Mouse (Mus musculus): ENCODE measurements around the gene Hoxd10. TPM values are rescaled to one million over a fixed set of nuclear protein-coding genes. Genes with fewer than 3 reads are reported as not detected.

Gene Hoxd10
- polyA plus RNA-seq, 1 experiment from 2014 or later, result 1.6 TPM

- Histone ChIP-seq H3K4me1 (replicated peaks; ENCODE audit: control insufficient read depth, insufficient read depth, low read length) (no peaks in the 10 kb centered on the region), H3K9me3 (ENCODE audit: control insufficient read depth) (no peaks in the 10 kb centered on the region), H3K4me3 (ENCODE audit: low read depth, low read length) (no peak overlapping the region), H3K27ac (ENCODE audit: low read depth, low read length) (no peak overlapping the region), H3K4me2 (replicated peaks; ENCODE audit: low read depth) (no peak overlapping the region), H3K9ac (ENCODE audit: low read depth, low read length) (no peak overlapping the region), H3K27me3 (replicated peaks; ENCODE audit: control insufficient read depth, insufficient read depth, low read length) (peaks cover 100% of the 10 kb centered on the region), H3K36me3 (ENCODE audit: control insufficient read depth, insufficient read depth) (no peaks in the 10 kb centered on the region)
- TF ChIP-seq CTCF (IDR thresholded peaks at IDR 0.05; ENCODE audit: low read depth), result no peak
- ATAC-seq, result no peak
- 23% methylated on average over 2 of the region's 2 CpGs for WGBS
Measured at GRCm38 (mm10) chr2:74677106-74677505, 14.6 kb upstream of the Hoxd10 start.

DNA sequence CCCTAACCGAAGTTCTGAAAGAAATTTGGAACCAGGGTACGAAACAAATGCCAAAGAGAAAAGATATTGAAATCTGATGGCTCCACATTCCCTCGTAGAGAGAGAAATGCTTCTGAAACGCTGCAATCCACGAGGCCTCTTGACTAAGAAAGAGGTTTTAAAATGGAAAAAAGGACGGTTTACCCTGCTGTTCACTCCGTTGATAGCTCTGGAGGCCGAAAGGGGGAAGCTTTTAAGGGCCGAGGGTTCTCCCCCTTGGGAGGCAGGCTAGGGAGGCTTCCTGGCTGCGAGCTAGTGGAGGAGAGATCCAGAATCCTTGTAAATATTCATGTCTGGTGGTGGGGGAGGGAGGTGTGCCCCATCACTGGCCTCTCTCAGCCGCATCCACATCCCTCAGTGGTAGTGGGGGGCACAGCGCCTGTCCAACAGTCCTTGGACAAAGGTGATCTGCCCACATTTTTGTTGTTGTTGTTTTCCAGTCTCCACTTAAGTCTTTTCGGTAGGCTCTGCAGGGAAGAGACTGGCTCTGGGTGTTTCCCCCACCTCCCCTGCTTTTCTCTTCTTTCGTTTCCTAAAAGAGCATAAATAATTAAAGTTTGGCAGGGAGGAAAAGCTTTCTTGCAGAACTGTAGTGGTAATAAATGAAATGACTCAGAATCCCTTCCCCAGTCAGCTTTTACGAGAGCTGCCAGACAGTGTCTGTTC, 12.7 kb upstream of the Hoxd10 start, which contains the start of gene Hoxd11:
Hoxd11 (plus strand) TSS at position 667 of the 705 bp plus-strand sequence.
- Histone ChIP-seq H3K9me3 (ENCODE audit: control insufficient read depth) (no peaks in the 10 kb centered on the region), H3K27me3 (replicated peaks; ENCODE audit: control insufficient read depth, insufficient read depth, low read length) (peaks cover 100% of the 10 kb centered on the region), H3K4me1 (replicated peaks; ENCODE audit: control insufficient read depth, insufficient read depth, low read length) (no peaks in the 10 kb centered on the region), H3K36me3 (ENCODE audit: control insufficient read depth, insufficient read depth) (no peaks in the 10 kb centered on the region), H3K9ac (ENCODE audit: low read depth, low read length) (no peak within 1 kb of the TSS), H3K4me2 (replicated peaks; ENCODE audit: low read depth) (no peak within 1 kb of the TSS; the same call in 1 of the 2 replicates), H3K27ac (ENCODE audit: low read depth, low read length) (no peak within 1 kb of the TSS), H3K4me3 (ENCODE audit: low read depth, low read length) (peak within 1 kb of the TSS; percentile 12; the same call in 1 of the 2 replicates)
- TF ChIP-seq CTCF (IDR thresholded peaks at IDR 0.05; ENCODE audit: low read depth), result no peak
- no peak for ATAC-seq
- WGBS, result 3% methylated on average over 15 of the region's 15 CpGs

DNA sequence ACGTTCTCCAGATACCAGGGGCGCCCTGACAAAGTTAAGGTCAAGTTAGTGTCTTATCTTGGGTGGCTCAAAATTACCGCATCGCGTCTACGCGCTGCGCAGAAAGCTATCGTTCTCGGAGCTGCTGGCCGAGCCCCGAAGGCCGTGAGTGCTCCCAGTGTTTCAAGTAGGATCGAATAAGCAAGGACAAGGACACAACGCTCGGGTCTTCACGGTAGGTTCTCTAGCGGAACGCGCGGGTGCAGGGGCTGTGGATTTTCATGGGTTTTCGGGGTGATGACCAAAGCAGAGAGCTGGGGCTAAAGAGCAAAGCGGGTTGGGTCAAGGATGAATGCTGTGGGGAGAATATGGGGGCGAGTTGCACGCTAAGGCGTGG, 12.1 kb upstream of the Hoxd10 start:
- no peak for TF ChIP-seq CTCF (IDR thresholded peaks at IDR 0.05; ENCODE audit: low read depth)
- peak overlapping the region; percentile 12; the same call in 1 of the 2 replicates for H3K4me3 ChIP-seq (ENCODE audit: low read depth, low read length)
- H3K9ac ChIP-seq (ENCODE audit: low read depth, low read length), result no peak overlapping the region
- no peak overlapping the region for H3K27ac ChIP-seq (ENCODE audit: low read depth, low read length)
- H3K4me2 ChIP-seq (replicated peaks; ENCODE audit: low read depth), result no peak overlapping the region
- no peak for ATAC-seq
- H3K4me1 ChIP-seq (replicated peaks; ENCODE audit: control insufficient read depth, insufficient read depth, low read length), result no peaks in the 10 kb centered on the region
- no peaks in the 10 kb centered on the region for H3K36me3 ChIP-seq (ENCODE audit: control insufficient read depth, insufficient read depth)
- H3K27me3 ChIP-seq (replicated peaks; ENCODE audit: control insufficient read depth, insufficient read depth, low read length), result peaks cover 100% of the 10 kb centered on the region
- H3K9me3 ChIP-seq (ENCODE audit: control insufficient read depth), result no peaks in the 10 kb centered on the region
- WGBS, result 2% methylated on average over 26 of the region's 26 CpGs

DNA sequence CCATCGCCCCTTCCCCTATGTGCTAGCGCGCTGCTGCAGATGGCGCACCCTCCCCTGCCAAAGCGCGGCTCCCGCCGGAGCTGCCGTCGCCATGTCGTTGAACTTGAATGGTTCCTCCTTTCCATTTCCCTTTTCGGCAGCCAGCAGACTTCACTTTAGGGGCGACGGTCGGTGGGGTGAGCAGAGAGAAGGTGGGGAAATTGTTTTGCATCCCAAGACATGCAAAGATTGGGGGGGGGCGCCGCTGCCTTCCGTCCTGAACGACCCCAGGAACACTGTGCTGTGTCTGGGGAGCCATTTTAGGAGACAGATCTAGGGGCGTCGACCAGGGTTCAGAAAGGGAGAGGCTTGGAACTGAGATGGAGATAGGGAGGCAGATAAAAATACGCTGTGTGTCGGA, 11.7 kb upstream of the Hoxd10 start:
- TF ChIP-seq CTCF (IDR thresholded peaks at IDR 0.05; ENCODE audit: low read depth), result no peak
- H3K27ac ChIP-seq (ENCODE audit: low read depth, low read length), result no peak overlapping the region
- peak overlapping the region; percentile 12; the same call in 1 of the 2 replicates for H3K4me3 ChIP-seq (ENCODE audit: low read depth, low read length)
- ATAC-seq, result no peak
- H3K4me2 ChIP-seq (replicated peaks; ENCODE audit: low read depth), result no peak overlapping the region
- no peaks in the 10 kb centered on the region for H3K36me3 ChIP-seq (ENCODE audit: control insufficient read depth, insufficient read depth)
- no peaks in the 10 kb centered on the region for H3K4me1 ChIP-seq (replicated peaks; ENCODE audit: control insufficient read depth, insufficient read depth, low read length)
- no peaks in the 10 kb centered on the region for H3K9me3 ChIP-seq (ENCODE audit: control insufficient read depth)
- peaks cover 100% of the 10 kb centered on the region for H3K27me3 ChIP-seq (replicated peaks; ENCODE audit: control insufficient read depth, insufficient read depth, low read length)
- H3K9ac ChIP-seq (ENCODE audit: low read depth, low read length), result no peak overlapping the region
- 1% methylated on average over 23 of the region's 23 CpGs for WGBS

DNA sequence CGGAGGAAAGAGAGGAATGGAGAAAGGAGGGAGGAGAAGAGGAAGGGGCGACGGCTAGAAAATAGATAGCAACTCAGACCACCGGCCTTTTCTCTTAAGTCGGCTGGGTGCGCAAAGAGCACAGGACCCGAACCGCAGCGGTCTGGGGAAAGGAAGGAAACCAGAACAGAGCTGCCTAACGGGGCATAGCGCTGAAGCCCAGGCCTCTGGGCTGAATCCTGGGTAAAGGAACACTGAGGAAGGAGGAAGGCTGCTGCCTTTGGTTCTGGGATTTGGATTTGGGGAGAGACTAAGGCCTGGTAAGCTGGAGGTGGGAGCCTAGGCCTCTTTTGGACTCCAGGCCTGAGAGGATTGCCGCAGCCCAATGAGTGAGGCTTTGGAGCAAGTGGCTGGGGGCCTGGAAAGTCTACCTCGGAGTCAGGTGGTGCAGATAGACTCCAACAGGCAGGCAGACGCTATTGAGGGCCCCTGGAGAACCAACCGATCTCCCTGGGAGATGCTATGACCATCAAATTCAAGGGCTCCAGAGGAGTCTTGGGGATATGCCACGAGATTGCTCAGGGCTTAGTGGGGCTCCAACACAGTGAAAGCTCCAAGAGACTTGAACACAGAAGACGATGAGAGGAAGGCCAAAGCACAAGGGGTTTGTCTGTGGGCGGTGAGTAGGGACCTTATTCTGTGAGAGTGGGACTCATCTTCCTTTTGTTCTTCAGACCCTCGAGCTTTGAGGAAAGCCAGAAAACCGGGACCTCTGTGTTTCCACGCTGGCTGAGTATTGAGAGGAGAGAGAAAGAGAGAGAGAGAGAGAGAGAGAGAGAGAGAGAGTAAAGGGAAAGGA, 10.9 kb upstream of the Hoxd10 start:
- H3K4me1 ChIP-seq (replicated peaks; ENCODE audit: control insufficient read depth, insufficient read depth, low read length), result no peaks in the 10 kb centered on the region
- no peaks in the 10 kb centered on the region for H3K9me3 ChIP-seq (ENCODE audit: control insufficient read depth)
- no peaks in the 10 kb centered on the region for H3K36me3 ChIP-seq (ENCODE audit: control insufficient read depth, insufficient read depth)
- no peak for ATAC-seq
- WGBS, result 5% methylated on average over 21 of the region's 21 CpGs
- no peak for TF ChIP-seq CTCF (IDR thresholded peaks at IDR 0.05; ENCODE audit: low read depth)
- no peak overlapping the region for H3K9ac ChIP-seq (ENCODE audit: low read depth, low read length)
- H3K27me3 ChIP-seq (replicated peaks; ENCODE audit: control insufficient read depth, insufficient read depth, low read length), result peaks cover 100% of the 10 kb centered on the region
- no peak overlapping the region for H3K4me3 ChIP-seq (ENCODE audit: low read depth, low read length)
- H3K4me2 ChIP-seq (replicated peaks; ENCODE audit: low read depth), result no peak overlapping the region
- no peak overlapping the region for H3K27ac ChIP-seq (ENCODE audit: low read depth, low read length)
